ENCODE assay signal across 8 mouse cellular contexts in the genomic region with DNA sequence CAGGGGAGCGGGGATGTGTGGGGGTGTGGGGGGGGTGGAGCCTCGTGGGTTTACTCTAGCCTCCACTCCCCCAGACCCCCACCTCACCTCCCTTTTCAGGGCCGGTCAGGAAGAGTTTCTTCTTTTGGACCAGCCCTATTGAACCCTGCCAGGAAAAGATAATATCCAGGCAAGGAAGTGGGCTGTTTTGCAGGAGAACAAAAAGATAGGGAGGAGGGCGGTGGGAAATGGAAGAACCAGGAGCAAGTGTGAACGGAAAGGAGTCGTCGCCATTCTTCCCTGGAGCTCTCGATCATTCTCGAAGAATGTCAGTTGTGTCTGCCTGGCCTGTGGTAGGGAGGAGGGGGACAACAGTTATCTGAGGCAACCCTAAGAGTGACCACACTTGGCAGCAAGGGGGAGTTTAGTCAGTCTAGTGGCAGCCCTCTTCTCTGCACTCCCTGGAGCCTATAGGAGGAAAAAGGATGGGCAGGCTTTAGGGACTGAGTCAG. TPM values are rescaled to one million over a fixed set of nuclear protein-coding genes. Genes with fewer than 3 reads are reported as not detected.
DNase-seq lines count a peak whose midpoint lies in the region; ATAC-seq lines count a peak whose summit lies in the region.

No protein-coding gene starts in this region.

- H3K4me1 ChIP-seq in embryonic facial prominence, embryonic 12.5 days, result peaks cover 81% of the 10 kb centered on the region
- H3K4me1 ChIP-seq in hindbrain, embryonic 11.5 days (replicated peaks; ENCODE audit: control insufficient read depth, insufficient read depth, low read length), result peaks cover 52% of the 10 kb centered on the region
- H3K4me1 ChIP-seq in liver, embryonic 11.5 days (replicated peaks; ENCODE audit: control insufficient read depth, insufficient read depth, low read length), result peaks cover 44% of the 10 kb centered on the region
- H3K4me1 ChIP-seq in neural tube, embryonic 15.5 days, result peaks cover 80% of the 10 kb centered on the region

- H3K4me3 ChIP-seq in embryonic facial prominence, embryonic 12.5 days, result peak overlapping the region; percentile 87
- peak overlapping the region; percentile 90 for H3K4me3 ChIP-seq in hindbrain, embryonic 11.5 days (ENCODE audit: low read depth, low read length)
- no peak overlapping the region; the same call in 1 of the 2 replicates for H3K4me3 ChIP-seq in liver, embryonic 11.5 days (ENCODE audit: low read depth, low read length)
- peak overlapping the region; percentile 87 for H3K4me3 ChIP-seq in neural tube, embryonic 15.5 days (replicated peaks)

- no peaks in the 10 kb centered on the region for H3K27me3 ChIP-seq in embryonic facial prominence, embryonic 12.5 days
- no peaks in the 10 kb centered on the region for H3K27me3 ChIP-seq in hindbrain, embryonic 11.5 days (ENCODE audit: control insufficient read depth, insufficient read depth, low read length)
- peaks cover 32% of the 10 kb centered on the region for H3K27me3 ChIP-seq in liver, embryonic 11.5 days (replicated peaks; ENCODE audit: control insufficient read depth, insufficient read depth, low read length)
- no peaks in the 10 kb centered on the region for H3K27me3 ChIP-seq in neural tube, embryonic 15.5 days (replicated peaks)

- no peak for ATAC-seq in embryonic facial prominence, embryonic 12.5 days (ENCODE audit: insufficient number of reproducible peaks, insufficient read depth, low FRiP score, low TSS enrichment)
- no peak for ATAC-seq in hindbrain, embryonic 11.5 days (ENCODE audit: low FRiP score)
- peak; percentile 19; the same call in 1 of the 2 replicates for ATAC-seq in liver, embryonic 11.5 days (replicated peaks; ENCODE audit: low FRiP score)
- ATAC-seq in neural tube, embryonic 15.5 days (ENCODE audit: low FRiP score), result no peak
- ATAC-seq in inflammation-experienced regulatory T-cells, adult 6 months, result no peak

- H3K9ac ChIP-seq in embryonic facial prominence, embryonic 12.5 days, result peak overlapping the region; percentile 39
- peak overlapping the region; percentile 46; the same call in 1 of the 2 replicates for H3K9ac ChIP-seq in hindbrain, embryonic 11.5 days (ENCODE audit: low read depth, low read length)
- no peak overlapping the region for H3K9ac ChIP-seq in liver, embryonic 11.5 days (ENCODE audit: low read depth, low read length)
- peak overlapping the region; percentile 90 for H3K9ac ChIP-seq in neural tube, embryonic 15.5 days (replicated peaks)

- H3K36me3 ChIP-seq in embryonic facial prominence, embryonic 12.5 days, result peaks cover 67% of the 10 kb centered on the region
- H3K36me3 ChIP-seq in hindbrain, embryonic 11.5 days (ENCODE audit: control insufficient read depth, insufficient read depth, low read length), result peaks cover 25% of the 10 kb centered on the region
- H3K36me3 ChIP-seq in liver, embryonic 11.5 days (ENCODE audit: control insufficient read depth, insufficient read depth, low read length), result peaks cover 28% of the 10 kb centered on the region
- peaks cover 52% of the 10 kb centered on the region for H3K36me3 ChIP-seq in neural tube, embryonic 15.5 days

- peak overlapping the region; percentile 88 for H3K4me2 ChIP-seq in embryonic facial prominence, embryonic 12.5 days (replicated peaks)
- H3K4me2 ChIP-seq in hindbrain, embryonic 11.5 days (replicated peaks; ENCODE audit: low read depth, low read length), result peak overlapping the region; percentile 84
- H3K4me2 ChIP-seq in liver, embryonic 11.5 days, result peak overlapping the region; percentile 87
- peak overlapping the region; percentile 69 for H3K4me2 ChIP-seq in neural tube, embryonic 15.5 days

- H3K9me3 ChIP-seq in embryonic facial prominence, embryonic 12.5 days, result no peaks in the 10 kb centered on the region
- H3K9me3 ChIP-seq in hindbrain, embryonic 11.5 days (ENCODE audit: control insufficient read depth, low read length), result no peaks in the 10 kb centered on the region
- no peaks in the 10 kb centered on the region for H3K9me3 ChIP-seq in liver, embryonic 11.5 days (ENCODE audit: control insufficient read depth, low read length)
- no peaks in the 10 kb centered on the region for H3K9me3 ChIP-seq in neural tube, embryonic 15.5 days (replicated peaks)

- DNase-seq in 3134 (ENCODE audit: extremely low read depth, insufficient read length, low spot score), result peak; percentile 43
- DNase-seq in hindbrain, embryonic 11.5 days (ENCODE audit: low spot score), result no peak
- DNase-seq in liver, embryonic 11.5 days (ENCODE audit: low spot score), result no peak
- no peak for DNase-seq in right cerebral cortex, postnatal 10 days (ENCODE audit: low spot score in 2 of 2)
- DNase-seq in layer of hippocampus, adult 9-11 months, result no peak

- 33% methylated on average over 9 of the region's 9 CpGs for WGBS in embryonic facial prominence, embryonic 12.5 days
- 41% methylated on average over 9 of the region's 9 CpGs for WGBS in hindbrain, embryonic 11.5 days
- 25% methylated on average over 9 of the region's 9 CpGs for WGBS in liver, embryonic 11.5 days
- 29% methylated on average over 9 of the region's 9 CpGs for WGBS in neural tube, embryonic 15.5 days

- H3K27ac ChIP-seq in embryonic facial prominence, embryonic 12.5 days, result peak overlapping the region; percentile 88; the same call in 1 of the 2 replicates
- no peak overlapping the region; the same call in 1 of the 2 replicates for H3K27ac ChIP-seq in hindbrain, embryonic 11.5 days (ENCODE audit: low read depth, low read length)
- peak overlapping the region; percentile 54; the same call in 1 of the 2 replicates for H3K27ac ChIP-seq in liver, embryonic 11.5 days (ENCODE audit: low read depth, low read length)
- H3K27ac ChIP-seq in neural tube, embryonic 15.5 days (replicated peaks), result 0 out of 2 replicates have a peak overlapping the region, but pooled peaks have one; percentile 18

RNA-seq across cellular contexts. Expression of gene Amotl2, which starts 5.6 kb away (rescaled TPM):
- 79.5 and 80.6 TPM in 2 replicates for polyA plus RNA-seq in embryonic facial prominence, embryonic 12.5 days (2016; fragmentation: Nextera tagmentation; extraction: Ambion mirVana)
- polyA plus RNA-seq in hindbrain, embryonic 11.5 days (2014; fragmentation: Nextera tagmentation; extraction: Ambion mirVana), result 39.7 and 47.8 TPM in 2 replicates
- 17.4 and 18.8 TPM in 2 replicates for polyA plus RNA-seq in liver, embryonic 11.5 days (2014; fragmentation: Nextera tagmentation; extraction: Ambion mirVana)
- 41.5 and 57.0 TPM in 2 replicates for polyA plus RNA-seq in neural tube, embryonic 15.5 days (2015; fragmentation: Nextera tagmentation; extraction: Ambion mirVana)
- under 1 TPM in 1 of 3 experiments, not detected in 2; 0.21 TPM for polyA plus RNA-seq in inflammation-experienced regulatory T-cells, adult 6 months (2017; shearing (Covaris generic))

Comparison
In these comparisons a context has a peak if more than half of its experiments do, and no peak if none do; other contexts are left out.
1. RNA of gene Amotl2, which starts 5.6 kb away (polyA plus RNA-seq): 79.5 to 80.6 TPM in embryonic facial prominence, embryonic 12.5 days, 41.5 to 57.0 TPM in neural tube, embryonic 15.5 days, 39.7 to 47.8 TPM in hindbrain, embryonic 11.5 days and 17.4 to 18.8 TPM in liver, embryonic 11.5 days; 0.21 TPM in inflammation-experienced regulatory T-cells, adult 6 months; every median in the first group is over 10 times any median in the second.
2. Peak in every context shown above with its lines, with median percentiles within 50 percentile points of each other: H3K4me2 ChIP-seq.